Mouse (Mus musculus): ENCODE results near the gene Tspan13.

Gene Tspan13

DNA sequence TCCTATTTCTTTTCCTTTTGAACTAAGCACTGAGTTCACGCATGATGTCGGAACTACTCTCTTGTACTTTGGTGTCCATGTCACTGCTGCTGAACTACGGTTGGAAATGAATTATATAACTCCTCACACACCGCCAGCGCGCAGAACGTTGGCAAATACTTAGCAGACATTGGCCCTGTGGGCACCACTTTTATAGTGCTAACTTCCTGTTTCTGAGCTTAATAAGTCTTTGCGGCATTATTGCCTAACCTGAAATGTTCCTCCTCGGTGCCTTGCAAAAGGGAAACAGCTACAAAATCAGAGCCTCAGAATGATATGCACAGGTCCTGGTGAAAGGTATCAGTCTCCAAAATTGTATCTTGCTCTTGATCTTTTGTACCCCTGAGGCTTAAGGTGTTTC, 58.8 kb downstream of the Tspan13 start:
- Histone ChIP-seq H3K27me3 (ENCODE audit: insufficient read depth, low read length) (no peaks in the 10 kb centered on the region), H3K4me1 (replicated peaks; ENCODE audit: low read depth, low read length) (peaks cover 7% of the 10 kb centered on the region), H3K4me3 (replicated peaks; ENCODE audit: low read length) (no peak overlapping the region), H3K9me3 (ENCODE audit: low read length) (no peaks in the 10 kb centered on the region), H3K36me3 (ENCODE audit: insufficient read depth, low read length) (no peaks in the 10 kb centered on the region)
- no peak for TF ChIP-seq POU5F1 (IDR thresholded peaks at IDR 0.05; ENCODE audit: borderline replicate concordance, low read length)
- no peak for TF ChIP-seq NANOG (IDR thresholded peaks at IDR 0.05; ENCODE audit: borderline replicate concordance, low read length)
- no peak for TF ChIP-seq CTCF (conservative IDR thresholded peaks at IDR 0.05; ENCODE audit: low read length)

DNA sequence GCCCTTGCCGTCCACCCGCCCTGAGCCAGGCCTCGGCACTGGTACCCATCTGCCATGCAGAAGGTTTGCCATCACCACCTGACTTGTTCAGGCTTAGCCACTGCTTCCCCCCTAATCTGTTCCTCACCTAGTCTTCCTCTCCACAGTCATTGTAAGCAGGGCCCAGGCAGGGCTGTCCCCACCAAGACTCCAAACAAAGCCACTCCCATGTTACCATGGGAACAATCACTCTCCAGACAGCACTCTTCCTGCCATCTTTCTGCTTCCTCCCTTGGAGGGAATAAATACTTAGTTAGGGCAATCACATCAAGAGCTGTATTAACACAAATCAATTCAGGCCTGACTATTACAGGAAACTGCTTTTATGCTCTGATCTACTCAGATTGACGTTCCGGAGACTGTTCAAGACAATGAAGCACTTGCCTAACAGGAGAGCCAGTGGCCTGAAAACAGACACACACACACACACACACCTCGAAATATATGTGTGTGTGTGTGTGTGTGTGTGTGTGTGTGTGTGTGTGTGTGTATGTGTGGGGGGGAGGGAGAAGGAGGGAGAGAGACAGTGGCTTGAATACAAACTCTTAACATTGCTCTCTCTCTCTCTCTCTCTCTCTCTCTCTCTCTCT, 60.5 kb downstream of the Tspan13 start:
- Histone ChIP-seq H3K4me1 (replicated peaks; ENCODE audit: low read depth, low read length) (peaks cover 7% of the 10 kb centered on the region), H3K9me3 (ENCODE audit: low read length) (no peaks in the 10 kb centered on the region), H3K36me3 (ENCODE audit: insufficient read depth, low read length) (no peaks in the 10 kb centered on the region), H3K27me3 (ENCODE audit: insufficient read depth, low read length) (no peaks in the 10 kb centered on the region), H3K4me3 (replicated peaks; ENCODE audit: low read length) (no peak overlapping the region)
- no peak for TF ChIP-seq NANOG (IDR thresholded peaks at IDR 0.05; ENCODE audit: borderline replicate concordance, low read length)
- no peak for TF ChIP-seq CTCF (conservative IDR thresholded peaks at IDR 0.05; ENCODE audit: low read length)
- TF ChIP-seq POU5F1 (IDR thresholded peaks at IDR 0.05; ENCODE audit: borderline replicate concordance, low read length): no peak

DNA sequence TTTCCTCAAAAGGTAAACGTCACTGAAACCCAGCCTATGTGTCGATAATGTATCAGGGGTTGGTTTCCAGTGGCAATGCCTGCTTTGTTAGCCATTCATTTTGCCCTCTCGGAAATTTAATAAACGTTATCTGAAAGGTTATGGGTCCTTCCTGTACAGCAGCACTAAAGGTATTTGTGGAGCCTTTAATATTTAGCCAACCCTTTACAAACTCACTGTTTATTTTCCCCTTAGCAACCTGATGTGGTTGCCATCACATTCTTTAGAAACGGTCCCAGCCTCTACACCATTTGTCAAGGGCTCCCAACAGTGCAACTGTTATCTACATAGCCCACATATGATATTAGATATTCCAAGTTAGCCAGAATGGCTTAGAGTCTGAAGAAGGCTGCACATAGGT, 62.7 kb downstream of the Tspan13 start:
- H3K36me3 ChIP-seq (ENCODE audit: insufficient read depth, low read length): no peaks in the 10 kb centered on the region
- H3K4me1 ChIP-seq (replicated peaks; ENCODE audit: low read depth, low read length): peaks cover 7% of the 10 kb centered on the region
- TF ChIP-seq NANOG (IDR thresholded peaks at IDR 0.05; ENCODE audit: borderline replicate concordance, low read length) (no peak), CTCF (conservative IDR thresholded peaks at IDR 0.05; ENCODE audit: low read length) (no peak), POU5F1 (IDR thresholded peaks at IDR 0.05; ENCODE audit: borderline replicate concordance, low read length) (no peak)

DNA sequence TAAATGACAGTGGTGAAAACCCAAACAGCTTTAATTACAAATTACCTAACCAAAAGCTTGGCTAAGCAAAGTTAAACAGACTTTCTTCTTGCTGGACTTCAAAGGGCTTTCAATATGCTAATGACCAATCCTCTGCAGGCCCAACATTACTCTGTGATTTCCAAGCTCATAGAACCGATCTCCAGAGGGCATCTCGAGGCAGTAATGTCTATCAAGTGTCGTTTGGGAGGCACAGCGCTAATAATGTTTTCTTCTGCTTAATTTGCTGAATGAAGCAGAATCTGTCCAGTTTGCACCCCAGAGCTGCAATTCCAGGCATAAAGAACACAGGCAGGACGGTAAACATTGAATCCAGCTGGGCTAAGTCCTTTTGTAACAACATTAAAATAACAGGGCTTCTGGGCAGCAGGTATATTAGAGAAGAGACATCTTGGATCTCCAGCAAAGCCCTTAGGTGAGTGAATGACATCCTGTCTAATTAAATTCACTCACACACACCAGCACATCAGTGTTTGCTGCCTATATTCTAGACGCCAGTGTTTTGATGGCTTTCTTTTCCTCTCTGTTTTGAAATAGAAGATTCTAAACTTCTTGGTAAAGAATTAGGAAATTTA, 64.6 kb downstream of the Tspan13 start:
- no peaks in the 10 kb centered on the region for H3K36me3 ChIP-seq (ENCODE audit: insufficient read depth, low read length)
- peaks cover 7% of the 10 kb centered on the region for H3K4me1 ChIP-seq (replicated peaks; ENCODE audit: low read depth, low read length)
- TF ChIP-seq CTCF (conservative IDR thresholded peaks at IDR 0.05; ENCODE audit: low read length) (no peak), NANOG (IDR thresholded peaks at IDR 0.05; ENCODE audit: borderline replicate concordance, low read length) (no peak), POU5F1 (IDR thresholded peaks at IDR 0.05; ENCODE audit: borderline replicate concordance, low read length) (no peak)
- no peaks in the 10 kb centered on the region for H3K27me3 ChIP-seq (ENCODE audit: insufficient read depth, low read length)
- H3K9me3 ChIP-seq (ENCODE audit: low read length): no peaks in the 10 kb centered on the region
- H3K4me3 ChIP-seq (replicated peaks; ENCODE audit: low read length): no peak overlapping the region

More for the DNA sequence above, 62.7 kb downstream of the Tspan13 start:
- H3K4me3 ChIP-seq (replicated peaks; ENCODE audit: low read length): no peak overlapping the region
- H3K9me3 ChIP-seq (ENCODE audit: low read length): no peaks in the 10 kb centered on the region
- H3K27me3 ChIP-seq (ENCODE audit: insufficient read depth, low read length): no peaks in the 10 kb centered on the region

DNA sequence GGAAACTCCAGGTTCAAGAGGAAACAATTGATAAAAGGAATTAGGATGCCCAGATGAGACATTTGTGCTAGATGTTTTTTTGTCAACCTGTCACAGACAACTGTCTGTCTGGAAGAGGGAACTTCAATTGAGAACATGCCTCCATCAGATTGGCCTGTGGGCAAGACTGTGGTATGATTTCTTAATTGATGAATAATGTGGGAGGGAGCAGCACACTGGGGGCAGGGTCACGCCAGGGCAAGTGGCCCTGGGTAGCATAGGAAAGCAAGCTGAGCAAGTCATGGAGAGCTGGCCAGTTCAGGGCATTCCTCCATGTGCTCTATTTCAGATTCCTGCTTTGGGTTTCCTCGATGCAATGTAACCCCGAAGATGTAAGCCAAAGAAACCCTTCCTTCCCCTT, 66.4 kb downstream of the Tspan13 start:
- Histone ChIP-seq H3K4me3 (replicated peaks; ENCODE audit: low read length) (no peak overlapping the region), H3K36me3 (ENCODE audit: insufficient read depth, low read length) (no peaks in the 10 kb centered on the region), H3K4me1 (replicated peaks; ENCODE audit: low read depth, low read length) (no peaks in the 10 kb centered on the region), H3K27me3 (ENCODE audit: insufficient read depth, low read length) (no peaks in the 10 kb centered on the region), H3K9me3 (ENCODE audit: low read length) (no peaks in the 10 kb centered on the region)
- no peak for TF ChIP-seq POU5F1 (IDR thresholded peaks at IDR 0.05; ENCODE audit: borderline replicate concordance, low read length)
- no peak for TF ChIP-seq NANOG (IDR thresholded peaks at IDR 0.05; ENCODE audit: borderline replicate concordance, low read length)
- no peak for TF ChIP-seq CTCF (conservative IDR thresholded peaks at IDR 0.05; ENCODE audit: low read length)

DNA sequence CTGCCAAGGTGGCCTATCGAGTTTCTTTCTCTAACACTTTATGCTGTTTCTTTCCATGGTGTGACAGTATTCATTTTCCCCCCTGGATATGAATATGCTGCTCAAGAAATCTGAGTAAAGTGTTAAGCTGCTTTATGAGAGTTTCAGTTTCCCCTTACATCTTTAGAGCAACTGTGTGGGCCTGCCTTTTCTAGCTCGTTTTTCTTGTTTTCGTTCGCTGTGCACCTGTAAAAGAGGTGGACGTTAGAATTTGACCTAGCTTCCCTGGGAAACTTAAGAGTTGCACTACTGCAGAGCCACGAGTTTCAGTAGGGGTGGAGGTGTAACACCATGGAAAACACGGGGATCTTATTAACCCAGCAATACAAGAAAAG, 75.5 kb downstream of the Tspan13 start:
- Histone ChIP-seq H3K9me3 (ENCODE audit: low read length) (no peaks in the 10 kb centered on the region), H3K36me3 (ENCODE audit: insufficient read depth, low read length) (no peaks in the 10 kb centered on the region), H3K4me1 (replicated peaks; ENCODE audit: low read depth, low read length) (peaks cover 12% of the 10 kb centered on the region), H3K27me3 (ENCODE audit: insufficient read depth, low read length) (no peaks in the 10 kb centered on the region), H3K4me3 (replicated peaks; ENCODE audit: low read length) (no peak overlapping the region)
- TF ChIP-seq CTCF (conservative IDR thresholded peaks at IDR 0.05; ENCODE audit: low read length) (no peak), NANOG (IDR thresholded peaks at IDR 0.05; ENCODE audit: borderline replicate concordance, low read length) (no peak), POU5F1 (IDR thresholded peaks at IDR 0.05; ENCODE audit: borderline replicate concordance, low read length) (no peak)

DNA sequence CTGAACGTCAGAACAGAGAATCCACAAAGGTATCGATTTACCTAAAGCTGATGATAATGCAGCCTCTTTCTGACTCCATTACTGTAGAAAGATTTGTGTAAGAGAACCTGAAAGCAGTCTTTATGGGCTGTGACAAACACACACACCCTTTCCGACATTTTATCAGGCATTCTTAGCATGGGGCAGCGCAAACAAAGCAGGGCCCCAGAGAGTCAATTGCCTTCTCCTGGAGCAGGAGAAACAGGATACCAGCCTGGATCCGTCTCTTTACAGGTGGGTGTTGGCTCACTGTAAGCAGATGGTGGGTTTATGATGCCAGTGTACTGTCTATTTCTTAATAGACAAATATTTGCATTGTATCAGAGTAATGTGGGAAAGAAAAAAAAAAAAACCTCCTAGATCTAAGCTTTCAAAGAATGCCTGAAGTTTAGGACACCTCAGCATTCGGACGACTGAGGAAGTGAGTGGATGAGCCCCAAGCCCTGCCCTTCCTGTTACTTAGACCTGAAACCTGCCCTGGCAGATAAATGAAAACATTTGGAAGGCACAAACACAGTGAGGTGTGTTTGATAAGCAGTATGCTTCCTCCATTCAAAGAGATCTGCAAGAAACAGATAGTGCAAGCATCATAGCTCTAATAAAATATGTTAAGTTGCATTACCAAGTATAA, 76.1 kb downstream of the Tspan13 start:
- Histone ChIP-seq H3K4me3 (replicated peaks; ENCODE audit: low read length) (no peak overlapping the region), H3K27me3 (ENCODE audit: insufficient read depth, low read length) (no peaks in the 10 kb centered on the region), H3K9me3 (ENCODE audit: low read length) (no peaks in the 10 kb centered on the region), H3K36me3 (ENCODE audit: insufficient read depth, low read length) (no peaks in the 10 kb centered on the region), H3K4me1 (replicated peaks; ENCODE audit: low read depth, low read length) (peaks cover 12% of the 10 kb centered on the region)
- TF ChIP-seq NANOG (IDR thresholded peaks at IDR 0.05; ENCODE audit: borderline replicate concordance, low read length) (no peak), POU5F1 (IDR thresholded peaks at IDR 0.05; ENCODE audit: borderline replicate concordance, low read length) (no peak), CTCF (conservative IDR thresholded peaks at IDR 0.05; ENCODE audit: low read length) (no peak)

Measured in E14TG2a.4 (cell line).